Mouse (Mus musculus): ENCODE measurements around the gene Psmb5. TPM values are rescaled to one million over a fixed set of nuclear protein-coding genes. Genes with fewer than 3 reads are reported as not detected.

The Psmb5 gene
- polyA plus RNA-seq, 1 experiment from 2014 or later, result 445 TPM

MicroRNAs within 50 kb of the gene (microRNA counts, 519-probe panel; counts per million panel counts)
- not detected for microRNA mmu-miR-686

Small RNA genes within 50 kb of the gene (microRNA-seq; reads per million reads assigned to microRNA genes)
- gene Mir686 (not detected), gene Mir6948 (0.92 reads per million)

Other genes starting within 250 kb of the Psmb5 start
- gene Slc7a7, start 200.2 kb downstream of the Psmb5 start, polyA plus RNA-seq (2015; fragmentation: Nextera tagmentation; extraction: Ambion mirVana), result 4.7 and 4.9 TPM in 2 replicates
- gene Mrpl52, start 191.1 kb downstream of the Psmb5 start, polyA plus RNA-seq (2015; fragmentation: Nextera tagmentation; extraction: Ambion mirVana), result 234 and 252 TPM in 2 replicates
- 45.4 and 51.0 TPM in 2 replicates for gene Mmp14, start 186.4 kb downstream of the Psmb5 start, polyA plus RNA-seq (2015; fragmentation: Nextera tagmentation; extraction: Ambion mirVana)
- gene Lrp10, start 153.9 kb downstream of the Psmb5 start, polyA plus RNA-seq (2015; fragmentation: Nextera tagmentation; extraction: Ambion mirVana), result 28.9 and 31.4 TPM in 2 replicates
- 45.2 and 47.1 TPM in 2 replicates for gene Rem2, start 141.9 kb downstream of the Psmb5 start, polyA plus RNA-seq (2015; fragmentation: Nextera tagmentation; extraction: Ambion mirVana)
- gene Prmt5, start 100.5 kb downstream of the Psmb5 start, polyA plus RNA-seq (2015; fragmentation: Nextera tagmentation; extraction: Ambion mirVana), result 99.8 and 102 TPM in 2 replicates
- 14.2 and 14.8 TPM in 2 replicates for gene Haus4, start 63.4 kb downstream of the Psmb5 start, polyA plus RNA-seq (2015; fragmentation: Nextera tagmentation; extraction: Ambion mirVana)
- 8.7 and 11.2 TPM in 2 replicates for gene Ajuba, start 40.5 kb downstream of the Psmb5 start, polyA plus RNA-seq (2015; fragmentation: Nextera tagmentation; extraction: Ambion mirVana)
- gene 4931414P19Rik, start 12.0 kb downstream of the Psmb5 start, polyA plus RNA-seq (2015; fragmentation: Nextera tagmentation; extraction: Ambion mirVana), result 6.7 and 9.0 TPM in 2 replicates
- not detected in 2 replicates for gene Psmb11, start 3.4 kb upstream of the Psmb5 start, polyA plus RNA-seq (2015; fragmentation: Nextera tagmentation; extraction: Ambion mirVana)
- not detected in 2 replicates for gene Gm17606, start 22.9 kb upstream of the Psmb5 start, polyA plus RNA-seq (2015; fragmentation: Nextera tagmentation; extraction: Ambion mirVana)
- gene Cdh24, start 23.3 kb upstream of the Psmb5 start, polyA plus RNA-seq (2015; fragmentation: Nextera tagmentation; extraction: Ambion mirVana), result 14.1 and 15.5 TPM in 2 replicates
- 65.5 and 65.6 TPM in 2 replicates for gene 1700123O20Rik, start 68.2 kb upstream of the Psmb5 start, polyA plus RNA-seq (2015; fragmentation: Nextera tagmentation; extraction: Ambion mirVana)
- gene Acin1, start 68.9 kb upstream of the Psmb5 start, polyA plus RNA-seq (2015; fragmentation: Nextera tagmentation; extraction: Ambion mirVana), result 145 TPM in 2 replicates
- gene Gm29776, start 80.8 kb upstream of the Psmb5 start, polyA plus RNA-seq (2015; fragmentation: Nextera tagmentation; extraction: Ambion mirVana), result 0.32 and 0.37 TPM in 2 replicates
- gene Cebpe, start 94.2 kb upstream of the Psmb5 start, polyA plus RNA-seq (2015; fragmentation: Nextera tagmentation; extraction: Ambion mirVana), result 0.13 TPM in 1 of 2 replicates, not detected in the other
- 8.9 and 9.9 TPM in 2 replicates for gene Slc7a8, start 163.9 kb upstream of the Psmb5 start, polyA plus RNA-seq (2015; fragmentation: Nextera tagmentation; extraction: Ambion mirVana)
- not detected in 2 replicates for gene Rnf212b, start 196.1 kb upstream of the Psmb5 start, polyA plus RNA-seq (2015; fragmentation: Nextera tagmentation; extraction: Ambion mirVana)